Mouse (Mus musculus): Measurements from ENCODE around the gene Sirt3.

- TF ChIP-seq CTCF (IDR thresholded peaks at IDR 0.05; ENCODE audit: low read depth): no peak
- no peak for TF ChIP-seq EP300 (optimal IDR thresholded peaks at IDR 0.05)
These were observed 17.3 kb downstream of the Sirt3 start for GRCm38 (mm10) chr7:140864761-140865160.

All from stomach, postnatal 0 days (tissue).